Mouse (Mus musculus) olfactory bulb, adult 2 months (tissue): Measurements from ENCODE around the gene Sncb.

Source experiments
- CTCF ChIP-seq: fragments of 200-500 bp; IDR thresholded peaks from 2 replicates; pipeline ENCODE4 v1.5.1; 2012; ENCODE audit warnings: low read depth, mild to moderate bottlenecking, low read length, moderate library complexity; ENCODE audit not compliant: insufficient read depth
- POLR2A ChIP-seq: fragments of 200-500 bp; IDR thresholded peaks from 2 replicates; pipeline ENCODE4 v1.6.1; 2012; ENCODE audit warnings: mild to moderate bottlenecking, low read depth, low read length, moderate library complexity; ENCODE audit not compliant: insufficient read depth

- TF ChIP-seq CTCF (no peak), POLR2A (no peak)
Observed at GRCm38 (mm10) chr13:54794002-54794577, 27.7 kb upstream of the Sncb start.
